Mouse (Mus musculus) small intestine, adult 2 months (tissue): Measurements from ENCODE around the gene Pde4dip.

Source experiments
- CTCF ChIP-seq: fragments of 200-500 bp; IDR thresholded peaks from 2 replicates; pipeline ENCODE4 v1.5.1; 2012; ENCODE audit warnings: low read depth, mild to moderate bottlenecking, control low read depth, inconsistent platforms, low read length, moderate library complexity, mixed read lengths; ENCODE audit not compliant: insufficient replicate concordance, insufficient read length; ENCODE audit errors: extremely low read depth
- POLR2A ChIP-seq: fragments of 200-500 bp; IDR thresholded peaks from 2 replicates; pipeline ENCODE4 v1.6.1; 2012; ENCODE audit warnings: low read depth, mild to moderate bottlenecking, control low read depth, inconsistent platforms, low read length, moderate library complexity

GRCm38 (mm10) chr3:97874777-97875176 is 13.7 kb downstream of the Pde4dip start:
- TF ChIP-seq CTCF (no peak), POLR2A (no peak)
